Mouse (Mus musculus): ENCODE results near the gene Ext2. TPM values are rescaled to one million over a fixed set of nuclear protein-coding genes. Genes with fewer than 3 reads are reported as not detected.

Ext2 gene
- polyA plus RNA-seq, 1 experiment from 2014 or later, result 93.6 TPM

DNA sequence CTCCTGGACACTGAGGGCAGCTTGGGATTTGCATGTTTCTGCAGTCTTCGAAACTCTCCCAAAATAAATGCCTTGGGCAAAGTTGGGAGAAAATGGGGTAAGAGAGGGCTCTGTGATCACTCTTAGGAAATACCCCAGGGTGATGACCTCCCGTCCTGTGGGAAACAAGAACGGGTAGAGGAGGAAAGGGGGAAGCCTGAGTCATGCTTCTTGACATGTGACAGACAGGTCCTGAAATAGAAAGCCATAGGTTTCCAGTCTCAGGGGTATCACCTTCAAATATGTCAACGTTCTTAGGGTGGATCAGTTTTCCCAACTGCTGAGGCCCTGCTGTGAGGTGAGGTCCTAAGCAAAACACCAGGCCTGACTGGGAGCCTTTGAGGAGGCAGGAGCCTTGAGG is 46.9 kb downstream of the Ext2 start:
- no peak for ATAC-seq (ENCODE audit: insufficient read depth, low FRiP score)
- Histone ChIP-seq H3K4me2 (ENCODE audit: low read depth, low read length) (no peak overlapping the region), H3K9me3 (replicated peaks; ENCODE audit: control insufficient read depth, low read length) (no peaks in the 10 kb centered on the region), H3K4me3 (replicated peaks; ENCODE audit: low read length) (no peak overlapping the region), H3K9ac (ENCODE audit: low read length) (no peak overlapping the region), H3K36me3 (ENCODE audit: control insufficient read depth, insufficient read depth, low read length) (no peaks in the 10 kb centered on the region), H3K27me3 (ENCODE audit: control insufficient read depth, insufficient read depth, low read length) (no peaks in the 10 kb centered on the region), H3K27ac (ENCODE audit: low read length) (no peak overlapping the region), H3K4me1 (ENCODE audit: control insufficient read depth, insufficient read depth, low read length) (peaks cover 24% of the 10 kb centered on the region)
- 51% methylated on average over 4 of the region's 4 CpGs for WGBS

DNA sequence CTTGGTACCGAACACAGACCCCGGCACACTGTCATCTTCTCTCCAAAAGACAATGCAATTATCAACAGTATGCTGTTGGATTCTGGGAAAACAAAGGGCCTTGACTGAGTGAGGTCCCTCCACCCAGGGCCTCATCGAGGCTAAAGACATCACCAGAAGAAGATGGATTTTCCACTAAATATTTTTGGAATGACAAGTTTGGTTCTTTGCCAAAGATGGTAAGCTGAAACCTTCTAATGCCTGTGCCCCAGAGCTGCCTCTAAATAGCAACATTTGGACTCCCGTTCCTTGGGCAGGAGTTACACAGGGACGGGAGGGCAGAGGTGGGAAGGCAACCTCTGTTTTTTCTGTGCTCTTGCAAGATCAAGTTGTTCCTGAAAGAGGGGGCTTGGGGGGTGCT is 47.4 kb downstream of the Ext2 start:
- Histone ChIP-seq H3K27ac (ENCODE audit: low read length) (no peak overlapping the region), H3K4me1 (ENCODE audit: control insufficient read depth, insufficient read depth, low read length) (peaks cover 22% of the 10 kb centered on the region), H3K9me3 (replicated peaks; ENCODE audit: control insufficient read depth, low read length) (no peaks in the 10 kb centered on the region), H3K9ac (ENCODE audit: low read length) (no peak overlapping the region), H3K27me3 (ENCODE audit: control insufficient read depth, insufficient read depth, low read length) (no peaks in the 10 kb centered on the region), H3K36me3 (ENCODE audit: control insufficient read depth, insufficient read depth, low read length) (no peaks in the 10 kb centered on the region), H3K4me2 (ENCODE audit: low read depth, low read length) (no peak overlapping the region), H3K4me3 (replicated peaks; ENCODE audit: low read length) (no peak overlapping the region)
- ATAC-seq (ENCODE audit: insufficient read depth, low FRiP score), result no peak
- WGBS, result 64% methylated on average over 5 of the region's 5 CpGs

DNA sequence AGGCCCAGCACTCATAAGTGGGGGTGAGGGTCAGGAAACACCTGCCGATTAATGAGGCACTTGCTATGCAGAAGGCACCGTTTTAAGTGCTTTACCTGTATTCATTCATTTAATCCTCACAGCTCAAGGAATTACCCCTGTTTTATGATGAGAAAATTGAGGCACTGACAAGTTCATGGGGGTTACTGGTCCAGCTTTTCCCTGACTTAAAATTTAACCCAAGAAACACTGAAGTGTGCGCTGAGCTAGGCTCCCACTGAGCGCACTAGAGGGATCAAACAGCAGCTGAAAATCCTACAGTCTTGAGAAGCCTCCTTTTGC is 49.6 kb downstream of the Ext2 start:
- Histone ChIP-seq H3K36me3 (ENCODE audit: control insufficient read depth, insufficient read depth, low read length) (peaks cover 5% of the 10 kb centered on the region), H3K4me2 (ENCODE audit: low read depth, low read length) (no peak overlapping the region), H3K4me1 (ENCODE audit: control insufficient read depth, insufficient read depth, low read length) (peaks cover 12% of the 10 kb centered on the region), H3K27ac (ENCODE audit: low read length) (no peak overlapping the region), H3K4me3 (replicated peaks; ENCODE audit: low read length) (no peak overlapping the region), H3K27me3 (ENCODE audit: control insufficient read depth, insufficient read depth, low read length) (no peaks in the 10 kb centered on the region), H3K9me3 (replicated peaks; ENCODE audit: control insufficient read depth, low read length) (no peaks in the 10 kb centered on the region), H3K9ac (ENCODE audit: low read length) (no peak overlapping the region; the same call in 1 of the 2 replicates)
- WGBS, result 49% methylated on average over 4 of the region's 4 CpGs
- ATAC-seq (ENCODE audit: insufficient read depth, low FRiP score), result no peak

DNA sequence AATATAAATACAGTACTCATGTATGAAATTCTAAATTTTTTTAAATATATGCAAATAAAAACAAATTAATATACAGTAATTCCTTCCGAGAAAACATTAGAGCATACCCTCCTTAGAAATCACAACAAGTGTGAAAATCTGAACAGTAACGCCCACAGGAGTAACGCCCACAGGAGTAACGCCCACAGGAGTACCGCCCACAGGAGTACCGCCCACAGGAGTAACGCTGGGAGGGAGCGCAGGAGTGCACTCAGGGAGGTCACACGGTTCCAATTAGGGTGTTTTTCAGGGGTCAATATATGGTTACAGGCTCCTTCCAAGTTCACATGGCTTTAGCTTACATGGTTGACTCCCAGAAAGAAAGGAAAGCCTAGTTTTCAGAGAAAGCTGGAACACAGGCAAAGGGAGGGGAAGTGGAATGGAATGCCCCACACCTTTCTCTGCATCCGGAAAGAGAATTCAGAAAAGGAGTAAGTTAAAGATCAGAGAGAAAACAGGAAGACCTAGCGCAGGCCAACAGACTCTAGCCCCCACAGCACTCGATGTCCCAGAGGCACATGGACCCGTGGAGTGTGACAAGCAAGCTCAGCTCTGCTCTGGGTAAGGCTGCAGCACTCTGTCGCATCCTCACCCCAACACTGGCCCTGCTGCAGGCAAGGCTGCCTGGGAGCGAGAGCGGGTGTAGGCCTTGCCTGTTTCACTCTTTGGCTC is 50.2 kb downstream of the Ext2 start:
- H3K4me3 ChIP-seq (replicated peaks; ENCODE audit: low read length), result no peak overlapping the region
- H3K27me3 ChIP-seq (ENCODE audit: control insufficient read depth, insufficient read depth, low read length), result no peaks in the 10 kb centered on the region
- no peak overlapping the region for H3K4me2 ChIP-seq (ENCODE audit: low read depth, low read length)
- H3K27ac ChIP-seq (ENCODE audit: low read length), result no peak overlapping the region; the same call in 1 of the 2 replicates
- H3K4me1 ChIP-seq (ENCODE audit: control insufficient read depth, insufficient read depth, low read length), result peaks cover 12% of the 10 kb centered on the region
- peaks cover 7% of the 10 kb centered on the region for H3K36me3 ChIP-seq (ENCODE audit: control insufficient read depth, insufficient read depth, low read length)
- 44% methylated on average over 16 of the region's 16 CpGs for WGBS
- peak; percentile 30; the same call in 1 of the 2 replicates for ATAC-seq (ENCODE audit: insufficient read depth, low FRiP score)
- H3K9ac ChIP-seq (ENCODE audit: low read length), result no peak overlapping the region; the same call in 1 of the 2 replicates
- H3K9me3 ChIP-seq (replicated peaks; ENCODE audit: control insufficient read depth, low read length), result no peaks in the 10 kb centered on the region

DNA sequence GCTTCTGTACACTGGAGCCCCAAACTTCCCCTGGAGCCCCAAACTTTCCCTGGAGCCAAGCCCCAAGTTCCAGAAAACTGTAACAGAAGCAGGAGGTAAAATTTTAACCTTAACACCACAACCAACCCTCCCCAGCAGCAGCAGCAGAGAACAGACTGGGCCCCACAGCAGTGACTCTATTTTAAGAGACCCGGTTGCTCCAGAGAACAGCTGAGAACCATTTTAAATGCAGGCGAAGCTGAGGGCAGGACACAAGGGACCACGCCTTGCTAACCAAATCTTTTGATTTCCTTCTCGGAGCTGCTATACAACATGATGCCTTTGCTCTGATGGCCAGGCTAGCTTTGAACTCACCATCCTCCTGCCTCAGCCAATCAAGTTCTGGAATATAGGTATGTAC is 51.5 kb downstream of the Ext2 start:
- Histone ChIP-seq H3K4me2 (ENCODE audit: low read depth, low read length) (no peak overlapping the region), H3K9me3 (replicated peaks; ENCODE audit: control insufficient read depth, low read length) (no peaks in the 10 kb centered on the region), H3K4me1 (ENCODE audit: control insufficient read depth, insufficient read depth, low read length) (peaks cover 12% of the 10 kb centered on the region), H3K27me3 (ENCODE audit: control insufficient read depth, insufficient read depth, low read length) (no peaks in the 10 kb centered on the region), H3K27ac (ENCODE audit: low read length) (no peak overlapping the region), H3K36me3 (ENCODE audit: control insufficient read depth, insufficient read depth, low read length) (peaks cover 11% of the 10 kb centered on the region), H3K4me3 (replicated peaks; ENCODE audit: low read length) (no peak overlapping the region), H3K9ac (ENCODE audit: low read length) (no peak overlapping the region)
- ATAC-seq (ENCODE audit: insufficient read depth, low FRiP score), result no peak
- 62% methylated on average over 4 of the region's 4 CpGs for WGBS

DNA sequence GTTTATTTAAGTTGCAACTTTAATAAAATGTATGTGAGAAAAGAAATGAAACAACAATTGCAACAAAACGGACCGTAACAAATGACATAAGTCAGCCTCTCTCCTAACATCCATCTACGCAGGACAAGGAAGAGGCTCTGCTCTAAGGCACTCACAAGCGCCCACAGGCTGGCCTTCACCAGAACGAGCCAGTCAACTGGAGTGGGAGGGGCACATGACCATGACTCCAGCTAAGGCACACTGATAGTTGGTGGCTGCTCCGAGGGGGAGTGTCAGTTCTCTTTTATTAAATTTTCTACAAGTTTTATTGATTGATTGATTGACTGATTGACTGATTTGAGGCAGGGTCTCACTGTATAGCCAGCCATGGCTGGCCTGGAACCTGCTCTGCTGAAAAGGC is 52.5 kb downstream of the Ext2 start:
- Histone ChIP-seq H3K27me3 (ENCODE audit: control insufficient read depth, insufficient read depth, low read length) (no peaks in the 10 kb centered on the region), H3K27ac (ENCODE audit: low read length) (no peak overlapping the region), H3K4me2 (ENCODE audit: low read depth, low read length) (no peak overlapping the region), H3K4me1 (ENCODE audit: control insufficient read depth, insufficient read depth, low read length) (peaks cover 7% of the 10 kb centered on the region), H3K4me3 (replicated peaks; ENCODE audit: low read length) (no peak overlapping the region), H3K9me3 (replicated peaks; ENCODE audit: control insufficient read depth, low read length) (no peaks in the 10 kb centered on the region), H3K36me3 (ENCODE audit: control insufficient read depth, insufficient read depth, low read length) (peaks cover 11% of the 10 kb centered on the region), H3K9ac (ENCODE audit: low read length) (no peak overlapping the region)
- 85% methylated on average over 6 of the region's 6 CpGs for WGBS
- no peak for ATAC-seq (ENCODE audit: insufficient read depth, low FRiP score)

DNA sequence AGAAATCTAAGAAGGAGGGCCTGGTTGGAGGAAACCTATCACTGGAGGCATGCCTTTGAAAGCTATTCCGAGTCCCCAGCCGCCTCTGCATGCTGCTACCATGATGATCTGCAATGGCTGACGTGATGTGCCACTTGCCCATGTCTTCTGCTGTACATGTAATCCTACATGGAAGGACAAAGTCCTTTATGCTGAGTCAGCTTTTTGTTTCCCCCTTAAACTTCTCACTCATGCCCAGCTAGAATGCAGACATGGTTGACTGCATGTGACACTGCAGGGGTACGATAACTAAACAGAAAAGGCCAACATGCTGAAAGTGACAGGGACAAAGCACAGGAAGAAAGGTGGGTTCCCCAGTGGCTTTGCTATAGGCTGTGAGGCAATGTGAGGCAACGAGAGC is 56.6 kb downstream of the Ext2 start:
- no peak overlapping the region for H3K4me2 ChIP-seq (ENCODE audit: low read depth, low read length)
- H3K27me3 ChIP-seq (ENCODE audit: control insufficient read depth, insufficient read depth, low read length), result no peaks in the 10 kb centered on the region
- H3K4me3 ChIP-seq (replicated peaks; ENCODE audit: low read length), result no peak overlapping the region
- no peaks in the 10 kb centered on the region for H3K4me1 ChIP-seq (ENCODE audit: control insufficient read depth, insufficient read depth, low read length)
- H3K27ac ChIP-seq (ENCODE audit: low read length), result no peak overlapping the region
- WGBS, result 89% methylated on average over 5 of the region's 5 CpGs
- ATAC-seq (ENCODE audit: insufficient read depth, low FRiP score), result no peak
- H3K36me3 ChIP-seq (ENCODE audit: control insufficient read depth, insufficient read depth, low read length), result peaks cover 11% of the 10 kb centered on the region
- no peaks in the 10 kb centered on the region for H3K9me3 ChIP-seq (replicated peaks; ENCODE audit: control insufficient read depth, low read length)
- H3K9ac ChIP-seq (ENCODE audit: low read length), result no peak overlapping the region

DNA sequence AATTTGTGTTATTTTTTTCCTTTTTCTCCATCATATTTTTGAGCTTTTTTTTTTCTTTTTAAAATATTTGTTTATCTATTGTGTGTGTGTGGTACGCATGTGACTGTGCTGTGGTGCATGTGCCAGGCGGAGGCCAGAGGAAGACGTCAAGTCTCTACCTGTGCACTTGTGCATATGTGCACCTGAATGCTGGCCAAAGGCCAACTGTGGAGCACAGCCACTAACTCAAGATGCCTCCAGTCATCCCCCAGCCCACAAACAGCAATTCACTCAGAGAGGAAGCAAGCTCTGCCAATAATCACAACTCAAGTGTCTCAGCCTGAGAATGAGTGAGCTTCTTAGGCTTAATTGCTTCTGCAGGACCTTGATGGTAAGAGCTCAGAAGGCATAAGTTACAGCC is 58.2 kb downstream of the Ext2 start:
- H3K27me3 ChIP-seq (ENCODE audit: control insufficient read depth, insufficient read depth, low read length), result no peaks in the 10 kb centered on the region
- H3K4me1 ChIP-seq (ENCODE audit: control insufficient read depth, insufficient read depth, low read length), result no peaks in the 10 kb centered on the region
- no peak overlapping the region for H3K4me2 ChIP-seq (ENCODE audit: low read depth, low read length)
- H3K9me3 ChIP-seq (replicated peaks; ENCODE audit: control insufficient read depth, low read length), result no peaks in the 10 kb centered on the region
- ATAC-seq (ENCODE audit: insufficient read depth, low FRiP score), result no peak
- no peak overlapping the region for H3K27ac ChIP-seq (ENCODE audit: low read length)
- 83% methylated on average over 3 of the region's 3 CpGs for WGBS
- no peak overlapping the region for H3K9ac ChIP-seq (ENCODE audit: low read length)
- peaks cover 9% of the 10 kb centered on the region for H3K36me3 ChIP-seq (ENCODE audit: control insufficient read depth, insufficient read depth, low read length)
- no peak overlapping the region for H3K4me3 ChIP-seq (replicated peaks; ENCODE audit: low read length)

DNA sequence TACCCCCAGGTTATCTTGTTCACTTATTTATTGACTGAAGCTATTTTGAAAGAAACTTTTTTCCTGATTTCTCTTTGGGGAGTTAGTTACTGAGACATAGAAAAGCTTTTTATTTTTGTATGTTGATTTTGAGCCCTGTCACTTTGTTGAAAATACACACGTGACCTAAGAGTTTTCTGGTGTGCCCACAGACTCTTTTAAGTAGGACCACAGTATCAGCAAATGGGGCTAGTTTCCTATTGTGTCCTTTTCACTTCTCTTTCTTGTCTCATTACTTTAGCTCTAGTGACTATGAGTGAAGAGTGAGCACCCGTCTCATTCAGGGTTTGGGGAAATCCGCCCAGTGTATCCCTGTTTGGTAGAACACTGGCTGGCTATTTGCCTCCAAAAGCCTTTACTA is 62.0 kb downstream of the Ext2 start:
- no peak for ATAC-seq (ENCODE audit: insufficient read depth, low FRiP score)
- no peak overlapping the region for H3K4me3 ChIP-seq (replicated peaks; ENCODE audit: low read length)
- WGBS, result 95% methylated on average over 3 of the region's 3 CpGs
- no peaks in the 10 kb centered on the region for H3K9me3 ChIP-seq (replicated peaks; ENCODE audit: control insufficient read depth, low read length)
- H3K9ac ChIP-seq (ENCODE audit: low read length), result no peak overlapping the region
- no peak overlapping the region for H3K4me2 ChIP-seq (ENCODE audit: low read depth, low read length)
- no peaks in the 10 kb centered on the region for H3K27me3 ChIP-seq (ENCODE audit: control insufficient read depth, insufficient read depth, low read length)
- no peaks in the 10 kb centered on the region for H3K4me1 ChIP-seq (ENCODE audit: control insufficient read depth, insufficient read depth, low read length)
- no peaks in the 10 kb centered on the region for H3K36me3 ChIP-seq (ENCODE audit: control insufficient read depth, insufficient read depth, low read length)
- no peak overlapping the region for H3K27ac ChIP-seq (ENCODE audit: low read length)

Data from stomach, embryonic 16.5 days (tissue).